Mouse (Mus musculus): ENCODE data around the gene Ranbp3l. TPM values are rescaled to one million over a fixed set of nuclear protein-coding genes. Genes with fewer than 3 reads are reported as not detected.
"Not testable (repeated sequence)": the region's sequence is repeated elsewhere in the genome, so short reads cannot be mapped to it uniquely, and the experiment has no call there.

Gene Ranbp3l
- polyA plus RNA-seq, 1 experiment from 2014 or later = 7.6 TPM

GRCm38 (mm10) chr15:9002762-9003161 lies 35.0 kb downstream of the Ranbp3l start:
- Histone ChIP-seq H3K36me3 (no peaks in the 10 kb centered on the region), H3K9me3 (no peaks in the 10 kb centered on the region), H3K27ac (replicated peaks) (no peak overlapping the region), H3K9ac (no peak overlapping the region), H3K4me1 (replicated peaks) (no peaks in the 10 kb centered on the region), H3K4me2 (no peak overlapping the region), H3K27me3 (no peaks in the 10 kb centered on the region), H3K4me3 (no peak overlapping the region)
- ATAC-seq (ENCODE audit: low read depth) = no peak
- WGBS = 88% methylated on average over 2 of the region's 2 CpGs

GRCm38 (mm10) chr15:9009196-9009595 lies 41.4 kb downstream of the Ranbp3l start:
- Histone ChIP-seq H3K27me3 (no peaks in the 10 kb centered on the region), H3K4me2 (no peak overlapping the region), H3K36me3 (no peaks in the 10 kb centered on the region), H3K9me3 (no peaks in the 10 kb centered on the region), H3K27ac (replicated peaks) (no peak overlapping the region), H3K9ac (no peak overlapping the region), H3K4me1 (replicated peaks) (no peaks in the 10 kb centered on the region), H3K4me3 (no peak overlapping the region)
- ATAC-seq (ENCODE audit: low read depth) = no peak
- 83% methylated on average over 6 of the region's 6 CpGs for WGBS

- H3K27me3 ChIP-seq = no peaks in the 10 kb centered on the region
- no peaks in the 10 kb centered on the region for H3K4me1 ChIP-seq (replicated peaks)
- 71% methylated on average over 2 of the region's 2 CpGs for WGBS
- H3K9me3 ChIP-seq = no peaks in the 10 kb centered on the region
- H3K4me3 ChIP-seq = no peak overlapping the region
- no peaks in the 10 kb centered on the region for H3K36me3 ChIP-seq
- no peak overlapping the region for H3K9ac ChIP-seq
- no peak overlapping the region for H3K27ac ChIP-seq (replicated peaks)
- no peak for ATAC-seq (ENCODE audit: low read depth)
- no peak overlapping the region for H3K4me2 ChIP-seq
These were observed 46.8 kb downstream of the Ranbp3l start for GRCm38 (mm10) chr15:9014541-9014940.

- H3K9ac ChIP-seq; H3K4me3 ChIP-seq; H3K9me3 ChIP-seq; H3K27me3 ChIP-seq; H3K27ac ChIP-seq (replicated peaks); H3K4me1 ChIP-seq (replicated peaks); H3K36me3 ChIP-seq; ATAC-seq (ENCODE audit: low read depth); H3K4me2 ChIP-seq: not testable (repeated sequence)
- 84% methylated on average over 6 of the region's 6 CpGs for WGBS
These were observed 47.7 kb downstream of the Ranbp3l start for GRCm38 (mm10) chr15:9015496-9015895.

- no peak overlapping the region for H3K4me2 ChIP-seq
- H3K27ac ChIP-seq (replicated peaks) = no peak overlapping the region
- H3K4me1 ChIP-seq (replicated peaks) = no peaks in the 10 kb centered on the region
- ATAC-seq (ENCODE audit: low read depth) = no peak
- no peaks in the 10 kb centered on the region for H3K27me3 ChIP-seq
- H3K4me3 ChIP-seq = no peak overlapping the region
- H3K9ac ChIP-seq = no peak overlapping the region
- H3K36me3 ChIP-seq = no peaks in the 10 kb centered on the region
- no peaks in the 10 kb centered on the region for H3K9me3 ChIP-seq
These were observed 88.0 kb downstream of the Ranbp3l start for GRCm38 (mm10) chr15:9055704-9056103.

GRCm38 (mm10) chr15:9059856-9060255 lies 92.1 kb downstream of the Ranbp3l start:
- no peaks in the 10 kb centered on the region for H3K36me3 ChIP-seq
- H3K9me3 ChIP-seq = no peaks in the 10 kb centered on the region
- H3K27ac ChIP-seq (replicated peaks) = no peak overlapping the region
- 0 out of 2 replicates have a peak, but pooled peaks cover 4% of the 10 kb centered on the region for H3K4me1 ChIP-seq (replicated peaks)
- ATAC-seq (ENCODE audit: low read depth) = no peak
- H3K4me3 ChIP-seq = no peak overlapping the region
- H3K27me3 ChIP-seq = no peaks in the 10 kb centered on the region
- no peak overlapping the region for H3K9ac ChIP-seq
- no peak overlapping the region for H3K4me2 ChIP-seq
- WGBS = 84% methylated on average over 2 of the region's 2 CpGs

- Histone ChIP-seq H3K27me3 (no peaks in the 10 kb centered on the region), H3K27ac (replicated peaks) (no peak overlapping the region), H3K4me2 (no peak overlapping the region), H3K4me3 (no peak overlapping the region), H3K9ac (no peak overlapping the region), H3K4me1 (replicated peaks) (0 out of 2 replicates have a peak, but pooled peaks cover 4% of the 10 kb centered on the region), H3K9me3 (no peaks in the 10 kb centered on the region), H3K36me3 (no peaks in the 10 kb centered on the region)
- peak; percentile 63 for ATAC-seq (ENCODE audit: low read depth)
- 52% methylated on average over 7 of the region's 7 CpGs for WGBS
These were observed 93.6 kb downstream of the Ranbp3l start for GRCm38 (mm10) chr15:9061150-9061882.

GRCm38 (mm10) chr15:9068881-9069280 lies 101.1 kb downstream of the Ranbp3l start:
- no peaks in the 10 kb centered on the region for H3K27me3 ChIP-seq
- no peak overlapping the region for H3K27ac ChIP-seq (replicated peaks)
- H3K9me3 ChIP-seq = no peaks in the 10 kb centered on the region
- H3K4me2 ChIP-seq = no peak overlapping the region
- H3K36me3 ChIP-seq = no peaks in the 10 kb centered on the region
- no peak for ATAC-seq (ENCODE audit: low read depth)
- peaks cover 26% of the 10 kb centered on the region for H3K4me1 ChIP-seq (replicated peaks)
- no peak overlapping the region for H3K4me3 ChIP-seq
- H3K9ac ChIP-seq = no peak overlapping the region
- WGBS = 91% methylated on average over 4 of the region's 4 CpGs

- peak; percentile 16 for ATAC-seq (ENCODE audit: low read depth)
- Histone ChIP-seq H3K4me1 (replicated peaks) (peaks cover 39% of the 10 kb centered on the region), H3K27me3 (no peaks in the 10 kb centered on the region), H3K9ac (peak overlapping the region; percentile 91), H3K36me3 (no peaks in the 10 kb centered on the region), H3K27ac (replicated peaks) (peak overlapping the region; percentile 92), H3K4me2 (peak overlapping the region; percentile 72), H3K4me3 (peak overlapping the region; percentile 92), H3K9me3 (no peaks in the 10 kb centered on the region)
- 3% methylated on average over 3 of the region's 3 CpGs for WGBS
These were observed 102.6 kb downstream of the Ranbp3l start for GRCm38 (mm10) chr15:9070353-9070752.

GRCm38 (mm10) chr15:9070912-9071555 lies 103.3 kb downstream of the Ranbp3l start, which contains the start of gene Nadk2:
Nadk2 (plus strand) TSS chr15:9071260.
- peak; percentile 99 for ATAC-seq (ENCODE audit: low read depth)
- peak within 1 kb of the TSS; percentile 92 for H3K4me3 ChIP-seq
- H3K9me3 ChIP-seq = no peaks in the 10 kb centered on the region
- no peaks in the 10 kb centered on the region for H3K36me3 ChIP-seq
- no peaks in the 10 kb centered on the region for H3K27me3 ChIP-seq
- peak within 1 kb of the TSS; percentile 72 for H3K4me2 ChIP-seq
- peak within 1 kb of the TSS; percentile 92 for H3K27ac ChIP-seq (replicated peaks)
- H3K9ac ChIP-seq = peak within 1 kb of the TSS; percentile 91
- H3K4me1 ChIP-seq (replicated peaks) = peaks cover 43% of the 10 kb centered on the region
- under 1% methylated on average over 28 of the region's 54 CpGs for WGBS

- peak overlapping the region; percentile 91 for H3K9ac ChIP-seq
- H3K27ac ChIP-seq (replicated peaks) = peak overlapping the region; percentile 92
- H3K4me2 ChIP-seq = peak overlapping the region; percentile 66
- peaks cover 43% of the 10 kb centered on the region for H3K4me1 ChIP-seq (replicated peaks)
- 1% methylated on average over 62 of the region's 66 CpGs for WGBS
- no peaks in the 10 kb centered on the region for H3K9me3 ChIP-seq
- no peaks in the 10 kb centered on the region for H3K27me3 ChIP-seq
- peak; percentile 68 for ATAC-seq (ENCODE audit: low read depth)
- peak overlapping the region; percentile 92 for H3K4me3 ChIP-seq
- H3K36me3 ChIP-seq = no peaks in the 10 kb centered on the region
These were observed 104.1 kb downstream of the Ranbp3l start for GRCm38 (mm10) chr15:9071556-9072544.

- H3K27me3 ChIP-seq = no peaks in the 10 kb centered on the region
These were observed 104.9 kb downstream of the Ranbp3l start for GRCm38 (mm10) chr15:9072630-9073029.

More at GRCm38 (mm10) chr15:9072630-9073029, 104.9 kb downstream of the Ranbp3l start:
- Histone ChIP-seq H3K4me3 (peak overlapping the region; percentile 92), H3K36me3 (no peaks in the 10 kb centered on the region), H3K9me3 (no peaks in the 10 kb centered on the region), H3K9ac (peak overlapping the region; percentile 91), H3K4me1 (replicated peaks) (peaks cover 47% of the 10 kb centered on the region), H3K4me2 (peak overlapping the region; percentile 66), H3K27ac (replicated peaks) (no peak overlapping the region)
- no peak for ATAC-seq (ENCODE audit: low read depth)
- WGBS = 43% methylated on average over 5 of the region's 5 CpGs
